Mouse (Mus musculus): ENCODE data around the gene Zfr2. TPM values are rescaled to one million over a fixed set of nuclear protein-coding genes. Genes with fewer than 3 reads are reported as not detected.
A peak's percentile ranks its signal among the peaks of the same experiment; 100 is the strongest.
"Not testable (repeated sequence)": the region's sequence is repeated elsewhere in the genome, so short reads cannot be mapped to it uniquely, and the experiment has no call there.

The Zfr2 gene
- polyA plus RNA-seq, 1 experiment from 2014 or later: 2.3 TPM

GRCm38 (mm10) chr10:81216810-81217209 lies 16.1 kb upstream of the Zfr2 start:
- H3K27me3 ChIP-seq (replicated peaks; ENCODE audit: insufficient read depth, low read length): no peaks in the 10 kb centered on the region
- H3K36me3 ChIP-seq (ENCODE audit: insufficient read depth, low read length): no peaks in the 10 kb centered on the region
- no peak overlapping the region for H3K4me2 ChIP-seq (replicated peaks; ENCODE audit: low read depth, low read length)
- ATAC-seq (no peak), DNase-seq (ENCODE audit: low spot score) (no peak)
- H3K27ac ChIP-seq (ENCODE audit: low read length): no peak overlapping the region
- H3K4me1 ChIP-seq (ENCODE audit: insufficient read depth, low read depth, low read length): no peaks in the 10 kb centered on the region
- H3K9ac ChIP-seq (replicated peaks; ENCODE audit: low read depth): no peak overlapping the region
- no peaks in the 10 kb centered on the region for H3K9me3 ChIP-seq (ENCODE audit: low read length)
- TF ChIP-seq CTCF (IDR thresholded peaks at IDR 0.05) (no peak), EP300 (IDR thresholded peaks at IDR 0.05) (no peak)
- 80% methylated on average over 6 of the region's 6 CpGs for WGBS
- H3K4me3 ChIP-seq (ENCODE audit: low read depth, low read length): no peak overlapping the region

- not testable (repeated sequence) for H3K4me2 ChIP-seq (replicated peaks; ENCODE audit: low read depth, low read length); H3K9ac ChIP-seq (replicated peaks; ENCODE audit: low read depth); H3K4me1 ChIP-seq (ENCODE audit: insufficient read depth, low read depth, low read length); H3K27me3 ChIP-seq (replicated peaks; ENCODE audit: insufficient read depth, low read length); H3K9me3 ChIP-seq (ENCODE audit: low read length); ATAC-seq; H3K36me3 ChIP-seq (ENCODE audit: insufficient read depth, low read length); H3K4me3 ChIP-seq (ENCODE audit: low read depth, low read length); H3K27ac ChIP-seq (ENCODE audit: low read length)
- peak; percentile 71 for TF ChIP-seq CTCF (IDR thresholded peaks at IDR 0.05)
- peak; percentile 23 for DNase-seq (ENCODE audit: low spot score)
- 3% methylated on average over 1 of the region's 1 CpGs for WGBS
Observed at GRCm38 (mm10) chr10:81217267-81217666, 15.7 kb upstream of the Zfr2 start.

- DNase-seq (ENCODE audit: low spot score) (peak; percentile 63), ATAC-seq (peak; percentile 79)
- H3K9ac ChIP-seq (replicated peaks; ENCODE audit: low read depth): no peak overlapping the region
- WGBS: 25% methylated on average over 7 of the region's 7 CpGs
- H3K27ac ChIP-seq (ENCODE audit: low read length): no peak overlapping the region
- H3K27me3 ChIP-seq (replicated peaks; ENCODE audit: insufficient read depth, low read length): no peaks in the 10 kb centered on the region
- no peak overlapping the region for H3K4me3 ChIP-seq (ENCODE audit: low read depth, low read length)
- no peaks in the 10 kb centered on the region for H3K9me3 ChIP-seq (ENCODE audit: low read length)
- H3K4me2 ChIP-seq (replicated peaks; ENCODE audit: low read depth, low read length): no peak overlapping the region
- H3K36me3 ChIP-seq (ENCODE audit: insufficient read depth, low read length): no peaks in the 10 kb centered on the region
- TF ChIP-seq CTCF (IDR thresholded peaks at IDR 0.05): peak; percentile 88
- TF ChIP-seq EP300 (IDR thresholded peaks at IDR 0.05): no peak
- H3K4me1 ChIP-seq (ENCODE audit: insufficient read depth, low read depth, low read length): no peaks in the 10 kb centered on the region
Observed at GRCm38 (mm10) chr10:81217964-81218363, 15.0 kb upstream of the Zfr2 start.

- H3K9me3 ChIP-seq (ENCODE audit: low read length): no peaks in the 10 kb centered on the region
- 87% methylated on average over 5 of the region's 5 CpGs for WGBS
- no peak overlapping the region for H3K9ac ChIP-seq (replicated peaks; ENCODE audit: low read depth)
- H3K4me2 ChIP-seq (replicated peaks; ENCODE audit: low read depth, low read length): no peak overlapping the region
- no peak for DNase-seq (ENCODE audit: low spot score)
- H3K36me3 ChIP-seq (ENCODE audit: insufficient read depth, low read length): no peaks in the 10 kb centered on the region
- ATAC-seq: no peak
- H3K27me3 ChIP-seq (replicated peaks; ENCODE audit: insufficient read depth, low read length): no peaks in the 10 kb centered on the region
- H3K27ac ChIP-seq (ENCODE audit: low read length): no peak overlapping the region
- TF ChIP-seq EP300 (IDR thresholded peaks at IDR 0.05) (no peak), CTCF (IDR thresholded peaks at IDR 0.05) (no peak)
- no peaks in the 10 kb centered on the region for H3K4me1 ChIP-seq (ENCODE audit: insufficient read depth, low read depth, low read length)
- H3K4me3 ChIP-seq (ENCODE audit: low read depth, low read length): no peak overlapping the region
Observed at GRCm38 (mm10) chr10:81221402-81222015, 11.4 kb upstream of the Zfr2 start.

GRCm38 (mm10) chr10:81223731-81224130 lies 9.2 kb upstream of the Zfr2 start:
- not testable (repeated sequence) for H3K36me3 ChIP-seq (ENCODE audit: insufficient read depth, low read length); H3K4me3 ChIP-seq (ENCODE audit: low read depth, low read length); H3K4me2 ChIP-seq (replicated peaks; ENCODE audit: low read depth, low read length); H3K27me3 ChIP-seq (replicated peaks; ENCODE audit: insufficient read depth, low read length); H3K9ac ChIP-seq (replicated peaks; ENCODE audit: low read depth); ATAC-seq; DNase-seq (ENCODE audit: low spot score); H3K27ac ChIP-seq (ENCODE audit: low read length); H3K9me3 ChIP-seq (ENCODE audit: low read length); H3K4me1 ChIP-seq (ENCODE audit: insufficient read depth, low read depth, low read length)
- WGBS: 41% methylated on average over 2 of the region's 2 CpGs

- no peak overlapping the region for H3K9ac ChIP-seq (replicated peaks; ENCODE audit: low read depth)
- TF ChIP-seq CTCF (IDR thresholded peaks at IDR 0.05): no peak
- TF ChIP-seq EP300 (IDR thresholded peaks at IDR 0.05): no peak
- ATAC-seq (no peak), DNase-seq (ENCODE audit: low spot score) (no peak)
- H3K27me3 ChIP-seq (replicated peaks; ENCODE audit: insufficient read depth, low read length): peaks cover 24% of the 10 kb centered on the region
- no peak overlapping the region for H3K4me3 ChIP-seq (ENCODE audit: low read depth, low read length)
- H3K36me3 ChIP-seq (ENCODE audit: insufficient read depth, low read length): no peaks in the 10 kb centered on the region
- 13% methylated on average over 20 of the region's 20 CpGs for WGBS
- no peak overlapping the region for H3K27ac ChIP-seq (ENCODE audit: low read length)
- H3K4me1 ChIP-seq (ENCODE audit: insufficient read depth, low read depth, low read length): no peaks in the 10 kb centered on the region; the same call in 1 of the 2 replicates
- no peaks in the 10 kb centered on the region for H3K9me3 ChIP-seq (ENCODE audit: low read length)
- H3K4me2 ChIP-seq (replicated peaks; ENCODE audit: low read depth, low read length): no peak overlapping the region
Observed at GRCm38 (mm10) chr10:81229735-81230437, 3.1 kb upstream of the Zfr2 start.

Measured in lung, postnatal 0 days (tissue).